Mouse (Mus musculus): ENCODE data around the gene Ltbr. TPM values are rescaled to one million over a fixed set of nuclear protein-coding genes. Genes with fewer than 3 reads are reported as not detected.

Gene Ltbr
- total and polyA plus RNA-seq, 3 experiments, result 47.6 to 64.2 TPM; not detected in 1

- DNase-seq (ENCODE audit: low read depth, low spot score), result no peak
- TF ChIP-seq MAZ (IDR thresholded peaks at IDR 0.05; ENCODE audit: low read depth, low read length) (no peak), POLR2AphosphoS5 (IDR thresholded peaks at IDR 0.05; ENCODE audit: borderline replicate concordance, low read depth, low read length) (no peak), BHLHE40 (IDR thresholded peaks at IDR 0.05; ENCODE audit: borderline replicate concordance, low read depth, low read length) (no peak), POLR2AphosphoS2 (IDR thresholded peaks at IDR 0.05; ENCODE audit: low read length) (no peak)
- Histone ChIP-seq H3K36me3 (ENCODE audit: control insufficient read depth in 1 of 2, insufficient read depth in 2 of 2, low read length in 2 of 2) (peaks cover 0 to 5% of the 10 kb centered on the region in 2 experiments; a peak in 1 of 4 replicates), H3K9ac (ENCODE audit: control insufficient read depth, low read depth, low read length, poor library complexity, severe bottlenecking) (no peak overlapping the region), H3K79me2 (ENCODE audit: control insufficient read depth, insufficient read depth, low read length, poor library complexity) (peaks cover 12% of the 10 kb centered on the region), H3K27ac (ENCODE audit: control insufficient read depth, low read depth, low read length) (no peak overlapping the region), H3K4me3 (ENCODE audit: control insufficient read depth in 1 of 2, insufficient read depth in 1 of 2, low read depth in 2 of 2, low read length in 2 of 2) (no peak overlapping the region), H3K9me3 (replicated peaks; ENCODE audit: insufficient read depth, low read length) (no peaks in the 10 kb centered on the region), H3K27me3 (ENCODE audit: control insufficient read depth in 1 of 2, insufficient read depth in 2 of 2, low read length in 2 of 2) (no peaks in the 10 kb centered on the region), H3K4me1 (ENCODE audit: control insufficient read depth in 1 of 2, insufficient read depth in 2 of 2, low read length in 2 of 2) (peaks cover 2 to 12% of the 10 kb centered on the region in 2 experiments; a peak in 3 of 4 replicates)
These were observed 4.3 kb downstream of the Ltbr start for GRCm38 (mm10) chr6:125309406-125309805.

- H3K27me3 ChIP-seq (ENCODE audit: control insufficient read depth in 1 of 2, insufficient read depth in 2 of 2, low read length in 2 of 2), result no peaks in the 10 kb centered on the region
- no peak overlapping the region for H3K4me3 ChIP-seq (ENCODE audit: control insufficient read depth in 1 of 2, insufficient read depth in 1 of 2, low read depth in 2 of 2, low read length in 2 of 2)
- H3K27ac ChIP-seq (ENCODE audit: control insufficient read depth, low read depth, low read length), result no peak overlapping the region
- DNase-seq (ENCODE audit: low read depth, low spot score), result no peak
- H3K9ac ChIP-seq (ENCODE audit: control insufficient read depth, low read depth, low read length, poor library complexity, severe bottlenecking), result no peak overlapping the region
- peaks cover 2 to 7% of the 10 kb centered on the region in 2 experiments; a peak in 3 of 4 replicates for H3K4me1 ChIP-seq (ENCODE audit: control insufficient read depth in 1 of 2, insufficient read depth in 2 of 2, low read length in 2 of 2)
- H3K9me3 ChIP-seq (replicated peaks; ENCODE audit: insufficient read depth, low read length), result no peaks in the 10 kb centered on the region
- TF ChIP-seq POLR2AphosphoS2 (IDR thresholded peaks at IDR 0.05; ENCODE audit: low read length), result no peak
- no peak for TF ChIP-seq JUND (IDR thresholded peaks at IDR 0.05; ENCODE audit: low read depth, low read length)
- no peak for TF ChIP-seq SIN3A (IDR thresholded peaks at IDR 0.05; ENCODE audit: low read length)
- TF ChIP-seq ZKSCAN1 (IDR thresholded peaks at IDR 0.05; ENCODE audit: low read depth, low read length), result no peak
- TF ChIP-seq GABPA (IDR thresholded peaks at IDR 0.05; ENCODE audit: low read depth, low read length), result no peak
- TF ChIP-seq NELFE (IDR thresholded peaks at IDR 0.05; ENCODE audit: low read depth, low read length), result no peak
- TF ChIP-seq SMC3 (IDR thresholded peaks at IDR 0.05; ENCODE audit: low read depth, low read length), result no peak
- TF ChIP-seq POLR2AphosphoS5 (IDR thresholded peaks at IDR 0.05; ENCODE audit: borderline replicate concordance, low read depth, low read length), result no peak
- TF ChIP-seq CTCF (IDR thresholded peaks at IDR 0.05 in 2 of 3, conservative IDR thresholded peaks at IDR 0.05 in 1 of 3; ENCODE audit: control insufficient read depth in 1 of 3, insufficient read depth in 1 of 3, low read depth in 2 of 3, low read length in 3 of 3, poor library complexity in 1 of 3, severe bottlenecking in 1 of 3), result no peak
- no peak for TF ChIP-seq EP300 (IDR thresholded peaks at IDR 0.05; ENCODE audit: low read depth in 1 of 2, low read length in 2 of 2)
- TF ChIP-seq TAL1 (IDR thresholded peaks at IDR 0.05; ENCODE audit: low read length), result no peak
- no peak for TF ChIP-seq CHD2 (IDR thresholded peaks at IDR 0.05; ENCODE audit: low read length)
- no peak for TF ChIP-seq TBP (IDR thresholded peaks at IDR 0.05; ENCODE audit: low read depth, low read length)
- no peak for TF ChIP-seq MEF2A (IDR thresholded peaks at IDR 0.05; ENCODE audit: extremely low read depth, insufficient replicate concordance, low read depth, low read length, poor library complexity, severe bottlenecking)
- no peak for TF ChIP-seq CHD1 (IDR thresholded peaks at IDR 0.05; ENCODE audit: low read depth, low read length)
- TF ChIP-seq MAZ (IDR thresholded peaks at IDR 0.05; ENCODE audit: low read depth, low read length), result no peak
- TF ChIP-seq RAD21 (IDR thresholded peaks at IDR 0.05; ENCODE audit: low read depth, low read length), result no peak
- TF ChIP-seq BHLHE40 (IDR thresholded peaks at IDR 0.05; ENCODE audit: borderline replicate concordance, low read depth, low read length), result no peak
- no peak for TF ChIP-seq ELF1 (IDR thresholded peaks at IDR 0.05; ENCODE audit: low read depth, low read length)
- no peaks in the 10 kb centered on the region; a peak in 1 of 4 replicates for H3K36me3 ChIP-seq (ENCODE audit: control insufficient read depth in 1 of 2, insufficient read depth in 2 of 2, low read length in 2 of 2)
- H3K79me2 ChIP-seq (ENCODE audit: control insufficient read depth, insufficient read depth, low read length, poor library complexity), result peaks cover 10% of the 10 kb centered on the region
These were observed 4.8 kb downstream of the Ltbr start for GRCm38 (mm10) chr6:125308921-125309320.
